ENCODE assay signal across 8 mouse cellular contexts in the genomic region with DNA sequence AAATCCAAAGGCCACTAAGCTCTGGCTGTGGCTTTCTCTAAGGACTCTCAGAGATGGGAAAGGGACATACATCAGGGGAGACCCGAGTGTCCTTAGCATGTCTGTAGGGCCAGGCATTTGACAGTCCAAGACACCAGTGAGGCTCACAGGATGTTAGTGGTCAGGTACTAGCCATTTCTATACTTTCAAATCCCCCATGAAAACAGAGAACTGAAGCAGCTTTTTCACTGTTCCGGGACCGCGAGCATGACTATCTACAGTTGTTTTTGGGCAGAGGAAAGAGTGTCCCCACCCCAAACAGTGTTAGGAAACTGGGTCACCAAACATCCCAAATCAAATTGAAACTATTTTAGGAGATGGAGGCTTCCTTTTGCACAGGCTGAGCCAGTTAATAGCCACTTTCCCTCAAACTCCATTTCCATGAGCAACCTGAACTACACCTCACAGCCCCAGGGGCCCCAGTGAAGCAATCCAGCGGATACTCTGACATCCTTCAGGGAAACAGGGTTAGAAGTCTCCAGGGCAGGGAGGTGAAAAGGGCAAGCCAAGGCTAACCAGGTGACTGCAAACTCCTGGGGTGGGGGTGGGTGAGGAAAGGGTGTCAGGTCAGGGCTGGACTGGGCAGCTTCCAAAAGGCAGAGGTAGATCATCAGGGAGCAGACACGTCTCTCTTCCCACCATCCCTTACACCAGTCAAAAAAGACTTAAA. TPM values are rescaled to one million over a fixed set of nuclear protein-coding genes. Genes with fewer than 3 reads are reported as not detected.
DNase-seq lines count a peak whose midpoint lies in the region; ATAC-seq and TF ChIP-seq lines count a peak whose summit lies in the region.

No protein-coding gene starts in this region.

- peak overlapping the region; percentile 94 for H3K4me3 ChIP-seq in lung, postnatal 0 days (ENCODE audit: low read depth, low read length)
- peak overlapping the region; percentile 89 for H3K4me3 ChIP-seq in forebrain, embryonic 12.5 days (replicated peaks)
- H3K4me3 ChIP-seq in limb, embryonic 13.5 days, result peak overlapping the region; percentile 90
- H3K4me3 ChIP-seq in stomach, embryonic 15.5 days (replicated peaks), result peak overlapping the region; percentile 81

- H3K27ac ChIP-seq in lung, postnatal 0 days (ENCODE audit: low read length), result no peak overlapping the region
- no peak overlapping the region for H3K27ac ChIP-seq in forebrain, embryonic 12.5 days
- H3K27ac ChIP-seq in limb, embryonic 13.5 days, result no peak overlapping the region
- H3K27ac ChIP-seq in stomach, embryonic 15.5 days, result no peak overlapping the region

- no peak for DNase-seq in lung, postnatal 0 days (ENCODE audit: low spot score)
- DNase-seq in lung, postnatal 14 days, result no peak
- DNase-seq in gastrocnemius, adult 8-10 months (ENCODE audit: low spot score in 2 of 2), result no peak
- DNase-seq in c-Kit-positive CD71-positive TER-119-positive erythroid progenitor cells, embryonic 14.5 days (ENCODE audit: low spot score), result no peak
- no peak for DNase-seq in cerebellum, postnatal 10 days

- peak overlapping the region; percentile 98 for H3K4me2 ChIP-seq in lung, postnatal 0 days (replicated peaks; ENCODE audit: low read depth, low read length)
- H3K4me2 ChIP-seq in forebrain, embryonic 12.5 days, result peak overlapping the region; percentile 90
- H3K4me2 ChIP-seq in limb, embryonic 13.5 days (replicated peaks), result peak overlapping the region; percentile 90
- peak overlapping the region; percentile 94 for H3K4me2 ChIP-seq in stomach, embryonic 15.5 days

- H3K27me3 ChIP-seq in lung, postnatal 0 days (replicated peaks; ENCODE audit: insufficient read depth, low read length), result no peaks in the 10 kb centered on the region
- no peaks in the 10 kb centered on the region for H3K27me3 ChIP-seq in forebrain, embryonic 12.5 days
- no peaks in the 10 kb centered on the region for H3K27me3 ChIP-seq in limb, embryonic 13.5 days
- H3K27me3 ChIP-seq in stomach, embryonic 15.5 days (replicated peaks), result no peaks in the 10 kb centered on the region

- TF ChIP-seq CTCF in lung, postnatal 0 days (IDR thresholded peaks at IDR 0.05), result no peak

- H3K4me1 ChIP-seq in lung, postnatal 0 days (ENCODE audit: insufficient read depth, low read depth, low read length), result peaks cover 5% of the 10 kb centered on the region; the same call in 1 of the 2 replicates
- peaks cover 21% of the 10 kb centered on the region for H3K4me1 ChIP-seq in forebrain, embryonic 12.5 days
- peaks cover 14% of the 10 kb centered on the region for H3K4me1 ChIP-seq in limb, embryonic 13.5 days
- peaks cover 14% of the 10 kb centered on the region for H3K4me1 ChIP-seq in stomach, embryonic 15.5 days

- no peak for ATAC-seq in lung, postnatal 0 days
- ATAC-seq in forebrain, embryonic 12.5 days (ENCODE audit: low FRiP score), result no peak
- ATAC-seq in limb, embryonic 13.5 days (ENCODE audit: low FRiP score, low read depth), result no peak
- ATAC-seq in stomach, embryonic 15.5 days (ENCODE audit: insufficient read depth, low FRiP score, low read depth), result no peak

- no peak overlapping the region for H3K9ac ChIP-seq in lung, postnatal 0 days (replicated peaks; ENCODE audit: low read depth)
- peak overlapping the region; percentile 90 for H3K9ac ChIP-seq in forebrain, embryonic 12.5 days
- H3K9ac ChIP-seq in limb, embryonic 13.5 days, result peak overlapping the region; percentile 88
- peak overlapping the region; percentile 6; the same call in 1 of the 2 replicates for H3K9ac ChIP-seq in stomach, embryonic 15.5 days

- no peaks in the 10 kb centered on the region for H3K9me3 ChIP-seq in lung, postnatal 0 days (ENCODE audit: low read length)
- H3K9me3 ChIP-seq in forebrain, embryonic 12.5 days, result no peaks in the 10 kb centered on the region
- no peaks in the 10 kb centered on the region for H3K9me3 ChIP-seq in limb, embryonic 13.5 days
- H3K9me3 ChIP-seq in stomach, embryonic 15.5 days, result no peaks in the 10 kb centered on the region

- no peak for TF ChIP-seq EP300 in lung, postnatal 0 days (IDR thresholded peaks at IDR 0.05)

- H3K36me3 ChIP-seq in lung, postnatal 0 days (ENCODE audit: insufficient read depth, low read length), result peaks cover 7% of the 10 kb centered on the region
- H3K36me3 ChIP-seq in forebrain, embryonic 12.5 days (replicated peaks), result peaks cover 21% of the 10 kb centered on the region
- H3K36me3 ChIP-seq in limb, embryonic 13.5 days, result peaks cover 19% of the 10 kb centered on the region
- 0 out of 2 replicates have a peak, but pooled peaks cover 4% of the 10 kb centered on the region for H3K36me3 ChIP-seq in stomach, embryonic 15.5 days

- 57% methylated on average over 6 of the region's 6 CpGs for WGBS in lung, postnatal 0 days
- WGBS in forebrain, embryonic 12.5 days, result 67% methylated on average over 6 of the region's 6 CpGs
- WGBS in limb, embryonic 13.5 days, result 56% methylated on average over 6 of the region's 6 CpGs
- WGBS in stomach, embryonic 15.5 days, result 57% methylated on average over 6 of the region's 6 CpGs

RNA-seq across cellular contexts. Expression of gene Unc119b, which starts 1.3 kb away (rescaled TPM):
- 21.8 and 24.8 TPM in 2 replicates for polyA plus RNA-seq in lung, postnatal 0 days (2015; fragmentation: Nextera tagmentation; extraction: Ambion mirVana)
- 68.6 and 69.8 TPM in 2 replicates for polyA plus RNA-seq in forebrain, embryonic 12.5 days (2016; fragmentation: Nextera tagmentation; extraction: Ambion mirVana)
- polyA plus RNA-seq in limb, embryonic 13.5 days (2015; fragmentation: Nextera tagmentation; extraction: Ambion mirVana), result 45.5 and 47.1 TPM in 2 replicates
- 26.6 and 29.7 TPM in 2 replicates for polyA plus RNA-seq in stomach, embryonic 15.5 days (2015; fragmentation: Nextera tagmentation; extraction: Ambion mirVana)
- total RNA-seq in gastrocnemius, adult 8-10 months (2022), result 10 to 100 TPM in 2 of 4 experiments, 1 to 10 TPM in 2; 8.6 to 11.7 (median 9.8) TPM

RNA-seq across cellular contexts. Expression of gene Acads, which starts 14.4 kb away (rescaled TPM):
- polyA plus RNA-seq in lung, postnatal 0 days (2015; fragmentation: Nextera tagmentation; extraction: Ambion mirVana), result 43.6 and 43.9 TPM in 2 replicates
- polyA plus RNA-seq in forebrain, embryonic 12.5 days (2016; fragmentation: Nextera tagmentation; extraction: Ambion mirVana), result 32.7 and 33.0 TPM in 2 replicates
- polyA plus RNA-seq in limb, embryonic 13.5 days (2015; fragmentation: Nextera tagmentation; extraction: Ambion mirVana), result 56.5 and 56.9 TPM in 2 replicates
- polyA plus RNA-seq in stomach, embryonic 15.5 days (2015; fragmentation: Nextera tagmentation; extraction: Ambion mirVana), result 64.1 and 71.1 TPM in 2 replicates
- total RNA-seq in gastrocnemius, adult 8-10 months (2022), result 10 to 100 TPM; 66.4 to 76.7 (median 72.5) TPM

RNA-seq across cellular contexts. Expression of gene Mlec, which starts 24.5 kb away (rescaled TPM):
- polyA plus RNA-seq in lung, postnatal 0 days (2015; fragmentation: Nextera tagmentation; extraction: Ambion mirVana), result 15.0 and 17.5 TPM in 2 replicates
- 50.3 and 50.8 TPM in 2 replicates for polyA plus RNA-seq in forebrain, embryonic 12.5 days (2016; fragmentation: Nextera tagmentation; extraction: Ambion mirVana)
- 66.1 and 78.1 TPM in 2 replicates for polyA plus RNA-seq in limb, embryonic 13.5 days (2015; fragmentation: Nextera tagmentation; extraction: Ambion mirVana)
- 89.3 and 101 TPM in 2 replicates for polyA plus RNA-seq in stomach, embryonic 15.5 days (2015; fragmentation: Nextera tagmentation; extraction: Ambion mirVana)
- total RNA-seq in gastrocnemius, adult 8-10 months (2022), result 100 to 1,000 TPM; 140 to 220 (median 197) TPM

RNA-seq across cellular contexts. Expression of gene Gm10401, which starts 35.4 kb away (rescaled TPM):
- 32.4 and 32.5 TPM in 2 replicates for polyA plus RNA-seq in lung, postnatal 0 days (2015; fragmentation: Nextera tagmentation; extraction: Ambion mirVana)
- 26.1 and 29.4 TPM in 2 replicates for polyA plus RNA-seq in forebrain, embryonic 12.5 days (2016; fragmentation: Nextera tagmentation; extraction: Ambion mirVana)
- polyA plus RNA-seq in limb, embryonic 13.5 days (2015; fragmentation: Nextera tagmentation; extraction: Ambion mirVana), result 43.3 and 44.1 TPM in 2 replicates
- polyA plus RNA-seq in stomach, embryonic 15.5 days (2015; fragmentation: Nextera tagmentation; extraction: Ambion mirVana), result 27.1 and 31.2 TPM in 2 replicates
- total RNA-seq in gastrocnemius, adult 8-10 months (2022), result not detected
